Mouse (Mus musculus) hindbrain, postnatal 0 days (tissue): Measurements from ENCODE around the gene Olfr559. TPM values are rescaled to one million over a fixed set of nuclear protein-coding genes. Genes with fewer than 3 reads are reported as not detected.
A peak's percentile ranks its signal among the peaks of the same experiment; 100 is the strongest.

Experiments used
- ATAC-seq: fragments of 200-750 bp; cut with Nextera tagmentation; 2 replicates; pipeline ENCODE4 v1.8.0; 2017; ENCODE audit warnings: mild to moderate bottlenecking, moderate TSS enrichment, moderate library complexity
- DNase-seq: peaks from one replicate; pipeline ENCODE4 v3.0.0-alpha.2; 2015; ENCODE audit warnings: low spot score
- H3K27ac ChIP-seq: fragments of 300-500 bp; sonication (generic); 2 replicates; pipeline ENCODE4 v1.5.1; 2014; ENCODE audit warnings: mild to moderate bottlenecking
- H3K27me3 ChIP-seq: fragments of 300-500 bp; sonication (generic); 2 replicates; pipeline ENCODE4 v1.6.1; 2014; ENCODE audit warnings: low read length, mixed read lengths; ENCODE audit not compliant: insufficient read depth
- H3K36me3 ChIP-seq: fragments of 300-500 bp; sonication (generic); 2 replicates; pipeline ENCODE4 v1.6.1; 2014; ENCODE audit warnings: low read length, mixed read lengths; ENCODE audit not compliant: insufficient read depth
- H3K4me1 ChIP-seq: fragments of 300-500 bp; sonication (generic); 2 replicates; pipeline ENCODE4 v1.6.1; 2014; ENCODE audit warnings: antibody characterized with exemption, low read length, mixed read lengths; ENCODE audit not compliant: insufficient read depth
- H3K4me2 ChIP-seq: fragments of 300-500 bp; sonication (generic); 2 replicates; pipeline ENCODE4 v1.6.1; 2014; ENCODE audit warnings: low read depth, mild to moderate bottlenecking, low read length, moderate library complexity, mixed read lengths
- H3K4me3 ChIP-seq: fragments of 300-500 bp; sonication (generic); 2 replicates; pipeline ENCODE4 v1.5.1; 2014; ENCODE audit warnings: low read length
- H3K9ac ChIP-seq: fragments of 300-500 bp; sonication (generic); replicated peaks from 2 replicates; pipeline ENCODE4 v1.6.1; 2014; ENCODE audit warnings: mild to moderate bottlenecking, low read length, moderate library complexity, mixed read lengths
- H3K9me3 ChIP-seq: fragments of 300-500 bp; sonication (generic); 2 replicates; pipeline ENCODE4 v1.6.1; 2016; ENCODE audit warnings: low read length, mixed read lengths
- CTCF ChIP-seq: IDR thresholded peaks from 2 replicates; pipeline ENCODE4 v1.5.1; 2016; ENCODE audit warnings: antibody characterized with exemption, control low read depth, low read depth
- WGBS: fragments of 180-500 bp; shearing (Covaris S2); extraction: QIAGEN DNeasy Blood & Tissue Kit; methylation state at CpG from one replicate; pipeline ENCODE4 v1.1.7; 2014; 5-methylcytosine and 5-hydroxymethylcytosine counted together
- polyA plus RNA-seq: library from polyadenylated mRNA; unstranded; fragments of >200 nt; fragmentation: Nextera tagmentation; extraction: Ambion mirVana; gene quantifications from 2 replicates; pipeline ENCODE4 v1.2.1, GENCODE M21; 2015
- total RNA-seq: library from RNA; depleted of rRNA; stranded (reverse); fragments of >200 nt; gene quantifications from 2 replicates; pipeline ENCODE4 v1.2.3, GENCODE M21; 2014; rRNA removed

Gene Olfr559
- total and polyA plus RNA-seq, 2 experiments from 2014 or later = not detected

GRCm38 (mm10) chr7:102701915-102702314 lies 25.4 kb downstream of the Olfr559 start, which contains the start of gene Olfr558:
Gene Olfr558, plus strand, starts transcription at chr7:102702215.
- H3K9me3 ChIP-seq = no peaks in the 10 kb centered on the region
- no peaks in the 10 kb centered on the region for H3K36me3 ChIP-seq
- no peak within 1 kb of the TSS for H3K27ac ChIP-seq
- no peak within 1 kb of the TSS for H3K9ac ChIP-seq
- TF ChIP-seq CTCF = no peak
- no peaks in the 10 kb centered on the region for H3K4me1 ChIP-seq
- H3K4me3 ChIP-seq = no peak within 1 kb of the TSS
- H3K4me2 ChIP-seq = no peak within 1 kb of the TSS
- no peaks in the 10 kb centered on the region for H3K27me3 ChIP-seq
- ATAC-seq (no peak), DNase-seq (no peak)

DNA sequence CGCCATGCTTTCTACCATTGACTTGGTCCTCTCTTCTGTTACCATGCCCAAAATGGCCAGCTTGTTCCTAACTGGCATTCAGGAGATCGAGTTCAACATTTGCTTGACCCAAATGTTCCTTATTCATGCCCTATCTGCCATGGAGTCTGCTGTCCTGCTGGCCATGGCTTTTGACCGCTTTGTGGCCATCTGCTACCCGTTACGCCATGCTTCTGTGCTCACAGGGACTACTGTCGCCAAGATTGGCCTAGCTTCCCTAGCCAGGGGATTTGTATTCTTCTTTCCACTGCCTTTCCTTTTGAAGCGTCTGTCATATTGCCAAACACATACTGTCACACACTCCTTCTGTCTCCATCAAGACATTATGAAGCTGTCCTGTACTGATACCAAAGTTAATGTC lies 28.8 kb downstream of the Olfr559 start:
- no peak for DNase-seq
- WGBS = 74% methylated on average over 7 of the region's 7 CpGs
- Histone ChIP-seq H3K27ac (no peak overlapping the region), H3K4me2 (no peak overlapping the region), H3K27me3 (no peaks in the 10 kb centered on the region), H3K4me1 (no peaks in the 10 kb centered on the region), H3K36me3 (no peaks in the 10 kb centered on the region), H3K9me3 (no peaks in the 10 kb centered on the region), H3K9ac (no peak overlapping the region), H3K4me3 (no peak overlapping the region)
- no peak for TF ChIP-seq CTCF
- no peak for ATAC-seq

- DNase-seq (peak; percentile 58), ATAC-seq (no peak)
- Histone ChIP-seq H3K4me3 (no peak within 1 kb of the TSS), H3K27ac (no peak within 1 kb of the TSS), H3K4me1 (no peaks in the 10 kb centered on the region), H3K4me2 (no peak within 1 kb of the TSS), H3K9me3 (no peaks in the 10 kb centered on the region), H3K9ac (no peak within 1 kb of the TSS), H3K27me3 (no peaks in the 10 kb centered on the region), H3K36me3 (no peaks in the 10 kb centered on the region)
- TF ChIP-seq CTCF = peak; percentile 87
- WGBS = 84% methylated on average over 5 of the region's 5 CpGs
Observed at GRCm38 (mm10) chr7:102695358-102696125, 31.7 kb downstream of the Olfr559 start, which contains the start of gene Olfr557. Gene Olfr557, plus strand, starts transcription at chr7:102695910.

DNA sequence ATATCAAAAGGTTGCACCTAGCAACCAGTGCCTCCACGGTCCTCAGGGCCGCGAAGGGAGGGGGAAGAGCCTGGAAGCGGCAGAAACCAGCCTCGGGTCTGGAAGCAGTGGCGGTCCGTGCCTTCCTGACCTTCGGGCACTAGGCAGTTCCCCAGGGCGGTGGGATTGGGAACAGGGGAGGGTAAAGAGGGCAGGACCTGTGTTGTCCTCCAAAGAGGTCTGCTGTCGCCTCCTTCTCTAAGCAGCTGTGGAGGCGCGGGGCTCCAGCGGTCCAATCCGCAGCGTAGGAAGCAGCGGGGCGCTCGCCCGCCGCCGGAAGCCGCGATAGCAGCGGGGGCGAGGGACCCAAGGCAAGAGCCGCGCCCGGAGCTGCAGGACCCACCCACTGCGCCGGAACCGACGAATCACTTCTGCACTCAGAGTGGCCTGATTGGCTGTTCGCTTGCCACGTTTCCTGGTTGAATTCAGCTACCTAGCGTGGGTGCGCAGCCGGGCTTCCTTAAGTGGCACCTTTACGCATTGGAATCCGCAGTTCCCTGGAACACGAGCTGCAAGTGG lies 40.3 kb downstream of the Olfr559 start, which contains the start of gene Trim68:
Gene Trim68, minus strand, starts transcription at position 384 of the 558 bp plus-strand sequence.
- Histone ChIP-seq H3K4me2 (peak within 1 kb of the TSS; percentile 76), H3K9me3 (no peaks in the 10 kb centered on the region), H3K4me3 (peak within 1 kb of the TSS; percentile 54), H3K9ac (peak within 1 kb of the TSS; percentile 60), H3K27ac (no peak within 1 kb of the TSS; the same call in 1 of the 2 replicates), H3K36me3 (no peaks in the 10 kb centered on the region), H3K27me3 (no peaks in the 10 kb centered on the region), H3K4me1 (no peaks in the 10 kb centered on the region)
- ATAC-seq (peak; percentile 99), DNase-seq (peak; percentile 92)
- TF ChIP-seq CTCF = no peak
- under 1% methylated on average over 39 of the region's 40 CpGs for WGBS

GRCm38 (mm10) chr7:102681916-102682315 lies 45.4 kb downstream of the Olfr559 start:
- H3K36me3 ChIP-seq = no peaks in the 10 kb centered on the region

GRCm38 (mm10) chr7:102676225-102676624 lies 51.1 kb downstream of the Olfr559 start:
- Histone ChIP-seq H3K36me3 (no peaks in the 10 kb centered on the region), H3K4me2 (no peak overlapping the region), H3K27ac (no peak overlapping the region), H3K9ac (no peak overlapping the region), H3K4me1 (no peaks in the 10 kb centered on the region), H3K4me3 (no peak overlapping the region), H3K9me3 (no peaks in the 10 kb centered on the region), H3K27me3 (no peaks in the 10 kb centered on the region)
- DNase-seq = no peak
- 86% methylated on average over 2 of the region's 2 CpGs for WGBS
- no peak for TF ChIP-seq CTCF
- no peak for ATAC-seq

More at GRCm38 (mm10) chr7:102681916-102682315, 45.4 kb downstream of the Olfr559 start:
- H3K9ac ChIP-seq = no peak overlapping the region
- DNase-seq = no peak
- TF ChIP-seq CTCF = no peak
- no peaks in the 10 kb centered on the region for H3K9me3 ChIP-seq
- no peak for ATAC-seq
- WGBS = 89% methylated on average over 1 of the region's 1 CpGs
- H3K4me1 ChIP-seq = no peaks in the 10 kb centered on the region
- H3K4me2 ChIP-seq = no peak overlapping the region
- no peak overlapping the region for H3K4me3 ChIP-seq
- H3K27ac ChIP-seq = no peak overlapping the region
- no peaks in the 10 kb centered on the region for H3K27me3 ChIP-seq

Other genes starting within 250 kb of the Olfr559 start
Only the 30 nearest of the 33 such genes appear.
- gene Olfr545, start 227.9 kb downstream of the Olfr559 start, total RNA-seq = not detected in 2 replicates
- 0.05 and 0.18 TPM in 2 replicates for gene Olfr545, start 227.9 kb downstream of the Olfr559 start, polyA plus RNA-seq
- not detected in 2 replicates for gene Olfr547, start 192.7 kb downstream of the Olfr559 start, total RNA-seq
- gene Olfr547, start 192.7 kb downstream of the Olfr559 start, polyA plus RNA-seq = not detected in 2 replicates
- gene Olfr548-ps1, start 186.6 kb downstream of the Olfr559 start, total RNA-seq = not detected in 2 replicates
- gene Olfr548-ps1, start 186.6 kb downstream of the Olfr559 start, polyA plus RNA-seq = not detected in 2 replicates
- gene Olfr549, start 177.6 kb downstream of the Olfr559 start, total RNA-seq = not detected in 2 replicates
- not detected in 2 replicates for gene Olfr549, start 177.6 kb downstream of the Olfr559 start, polyA plus RNA-seq
- 1.4 TPM in 2 replicates for gene Trim21, start 162.0 kb downstream of the Olfr559 start, total RNA-seq
- gene Trim21, start 162.0 kb downstream of the Olfr559 start, polyA plus RNA-seq = 0.29 and 0.54 TPM in 2 replicates
- not detected in 2 replicates for gene Olfr550, start 156.0 kb downstream of the Olfr559 start, total RNA-seq
- not detected in 2 replicates for gene Olfr550, start 156.0 kb downstream of the Olfr559 start, polyA plus RNA-seq
- gene Olfr551, start 135.6 kb downstream of the Olfr559 start, total RNA-seq = not detected in 2 replicates
- gene Olfr551, start 135.6 kb downstream of the Olfr559 start, polyA plus RNA-seq = not detected in 2 replicates
- gene Olfr552, start 129.7 kb downstream of the Olfr559 start, total RNA-seq = not detected in 2 replicates
- gene Olfr552, start 129.7 kb downstream of the Olfr559 start, polyA plus RNA-seq = not detected in 2 replicates
- not detected in 2 replicates for gene Olfr553, start 109.3 kb downstream of the Olfr559 start, total RNA-seq
- gene Olfr553, start 109.3 kb downstream of the Olfr559 start, polyA plus RNA-seq = not detected in 2 replicates
- not detected in 2 replicates for gene Olfr554, start 89.1 kb downstream of the Olfr559 start, total RNA-seq
- gene Olfr554, start 89.1 kb downstream of the Olfr559 start, polyA plus RNA-seq = not detected in 2 replicates
- gene Olfr555, start 68.7 kb downstream of the Olfr559 start, total RNA-seq = not detected in 2 replicates
- gene Olfr555, start 68.7 kb downstream of the Olfr559 start, polyA plus RNA-seq = not detected in 2 replicates
- gene Olfr556, start 62.6 kb downstream of the Olfr559 start, total RNA-seq = not detected in 2 replicates
- not detected in 2 replicates for gene Olfr556, start 62.6 kb downstream of the Olfr559 start, polyA plus RNA-seq
- gene Trim68, start 40.2 kb downstream of the Olfr559 start, total RNA-seq = 2.2 TPM in 2 replicates
- gene Trim68, start 40.2 kb downstream of the Olfr559 start, polyA plus RNA-seq = 5.3 and 6.5 TPM in 2 replicates
- gene Olfr557, start 31.6 kb downstream of the Olfr559 start, total RNA-seq = not detected in 2 replicates
- not detected in 2 replicates for gene Olfr557, start 31.6 kb downstream of the Olfr559 start, polyA plus RNA-seq
- 0.11 TPM in 1 of 2 replicates, not detected in the other for gene Olfr558, start 25.3 kb downstream of the Olfr559 start, total RNA-seq
- 0.23 TPM in 1 of 2 replicates, not detected in the other for gene Olfr558, start 25.3 kb downstream of the Olfr559 start, polyA plus RNA-seq
- not detected in 2 replicates for gene Olfr33, start 8.4 kb downstream of the Olfr559 start, total RNA-seq
- not detected in 2 replicates for gene Olfr33, start 8.4 kb downstream of the Olfr559 start, polyA plus RNA-seq
- gene Olfr560, start 31.9 kb upstream of the Olfr559 start, total RNA-seq = not detected in 2 replicates
- gene Olfr560, start 31.9 kb upstream of the Olfr559 start, polyA plus RNA-seq = not detected in 2 replicates
- 0.78 TPM in 1 of 2 replicates, not detected in the other for gene Olfr78, start 32.0 kb upstream of the Olfr559 start, total RNA-seq
- gene Olfr78, start 32.0 kb upstream of the Olfr559 start, polyA plus RNA-seq = 0.10 and 0.15 TPM in 2 replicates
- gene Olfr561, start 43.7 kb upstream of the Olfr559 start, total RNA-seq = not detected in 2 replicates
- gene Olfr561, start 43.7 kb upstream of the Olfr559 start, polyA plus RNA-seq = not detected in 2 replicates
- gene Olfr564, start 76.0 kb upstream of the Olfr559 start, total RNA-seq = not detected in 2 replicates
- gene Olfr564, start 76.0 kb upstream of the Olfr559 start, polyA plus RNA-seq = not detected in 2 replicates
- not detected in 2 replicates for gene Olfr566, start 131.3 kb upstream of the Olfr559 start, total RNA-seq
- not detected in 2 replicates for gene Olfr566, start 131.3 kb upstream of the Olfr559 start, polyA plus RNA-seq
- gene Olfr568, start 149.6 kb upstream of the Olfr559 start, total RNA-seq = not detected in 2 replicates
- gene Olfr568, start 149.6 kb upstream of the Olfr559 start, polyA plus RNA-seq = not detected in 2 replicates
- not detected in 2 replicates for gene Olfr569, start 163.4 kb upstream of the Olfr559 start, total RNA-seq
- not detected in 2 replicates for gene Olfr569, start 163.4 kb upstream of the Olfr559 start, polyA plus RNA-seq
- gene Olfr570, start 167.1 kb upstream of the Olfr559 start, total RNA-seq = not detected in 2 replicates
- not detected in 2 replicates for gene Olfr570, start 167.1 kb upstream of the Olfr559 start, polyA plus RNA-seq
- gene Olfr571, start 190.0 kb upstream of the Olfr559 start, total RNA-seq = not detected in 2 replicates
- not detected in 2 replicates for gene Olfr571, start 190.0 kb upstream of the Olfr559 start, polyA plus RNA-seq
- not detected in 2 replicates for gene Olfr572, start 196.9 kb upstream of the Olfr559 start, total RNA-seq
- gene Olfr572, start 196.9 kb upstream of the Olfr559 start, polyA plus RNA-seq = not detected in 2 replicates
- gene Olfr573-ps1, start 215.1 kb upstream of the Olfr559 start, total RNA-seq = not detected in 2 replicates
- gene Olfr573-ps1, start 215.1 kb upstream of the Olfr559 start, polyA plus RNA-seq = not detected in 2 replicates
- not detected in 2 replicates for gene Olfr574, start 221.0 kb upstream of the Olfr559 start, total RNA-seq
- gene Olfr574, start 221.0 kb upstream of the Olfr559 start, polyA plus RNA-seq = not detected in 2 replicates
- not detected in 2 replicates for gene Olfr575, start 231.3 kb upstream of the Olfr559 start, total RNA-seq
- gene Olfr575, start 231.3 kb upstream of the Olfr559 start, polyA plus RNA-seq = not detected in 2 replicates
- gene Olfr576, start 235.2 kb upstream of the Olfr559 start, total RNA-seq = not detected in 2 replicates
- gene Olfr576, start 235.2 kb upstream of the Olfr559 start, polyA plus RNA-seq = not detected in 2 replicates